Mouse (Mus musculus): ENCODE measurements around the gene Tfpi2. TPM values are rescaled to one million over a fixed set of nuclear protein-coding genes. Genes with fewer than 3 reads are reported as not detected.

Tfpi2 gene
- 0.34 and 0.40 TPM in 2 replicates for polyA plus RNA-seq (2015; fragmentation: Nextera tagmentation; extraction: Ambion mirVana)

DNA sequence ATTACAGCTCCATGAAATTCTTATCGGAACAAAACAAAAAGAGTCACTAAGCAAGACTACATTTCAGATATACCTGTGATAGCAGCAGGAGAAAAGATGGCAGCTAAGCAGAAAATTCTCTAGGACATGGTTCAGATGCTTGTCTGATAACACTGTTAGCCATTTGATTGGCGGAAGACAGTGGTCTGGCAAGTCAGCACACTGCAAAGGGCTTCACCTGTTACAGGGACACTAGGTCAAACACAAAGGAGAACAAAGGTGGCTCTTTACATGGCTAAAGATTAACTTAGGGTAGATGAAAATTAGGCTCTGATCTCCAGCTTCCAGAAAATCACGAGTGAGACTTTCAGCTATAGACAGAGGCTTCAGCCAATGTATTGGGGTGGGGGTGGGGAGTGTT lies at the start of gene Tfpi2:
Gene Tfpi2, minus strand, starts transcription at position 170 of the 400 bp plus-strand sequence.
- 86% methylated on average over 3 of the region's 3 CpGs for WGBS
- no peaks in the 10 kb centered on the region for H3K36me3 ChIP-seq (ENCODE audit: control insufficient read depth, insufficient read depth, low read length)
- H3K27ac ChIP-seq (ENCODE audit: low read length), result no peak within 1 kb of the TSS
- H3K9me3 ChIP-seq (replicated peaks; ENCODE audit: control insufficient read depth, low read length, poor library complexity, severe bottlenecking), result no peaks in the 10 kb centered on the region
- no peak for ATAC-seq
- no peak within 1 kb of the TSS for H3K9ac ChIP-seq (ENCODE audit: low read depth, low read length)
- H3K27me3 ChIP-seq (ENCODE audit: control insufficient read depth, insufficient read depth, low read depth, low read length), result no peaks in the 10 kb centered on the region
- H3K4me2 ChIP-seq (ENCODE audit: low read length), result no peak within 1 kb of the TSS
- no peak within 1 kb of the TSS for H3K4me3 ChIP-seq (ENCODE audit: low read depth, low read length)
- no peaks in the 10 kb centered on the region for H3K4me1 ChIP-seq (ENCODE audit: control insufficient read depth, insufficient read depth, low read length)

- Histone ChIP-seq H3K27me3 (ENCODE audit: control insufficient read depth, insufficient read depth, low read depth, low read length) (no peaks in the 10 kb centered on the region), H3K9me3 (replicated peaks; ENCODE audit: control insufficient read depth, low read length, poor library complexity, severe bottlenecking) (no peaks in the 10 kb centered on the region), H3K27ac (ENCODE audit: low read length) (no peak overlapping the region), H3K4me2 (ENCODE audit: low read length) (no peak overlapping the region), H3K4me1 (ENCODE audit: control insufficient read depth, insufficient read depth, low read length) (no peaks in the 10 kb centered on the region), H3K36me3 (ENCODE audit: control insufficient read depth, insufficient read depth, low read length) (no peaks in the 10 kb centered on the region), H3K9ac (ENCODE audit: low read depth, low read length) (no peak overlapping the region), H3K4me3 (ENCODE audit: low read depth, low read length) (no peak overlapping the region)
- WGBS, result 83% methylated on average over 3 of the region's 3 CpGs
- ATAC-seq, result no peak
Measured at GRCm38 (mm10) chr6:4030956-4031355, 42.2 kb upstream of the Tfpi2 start.

DNA sequence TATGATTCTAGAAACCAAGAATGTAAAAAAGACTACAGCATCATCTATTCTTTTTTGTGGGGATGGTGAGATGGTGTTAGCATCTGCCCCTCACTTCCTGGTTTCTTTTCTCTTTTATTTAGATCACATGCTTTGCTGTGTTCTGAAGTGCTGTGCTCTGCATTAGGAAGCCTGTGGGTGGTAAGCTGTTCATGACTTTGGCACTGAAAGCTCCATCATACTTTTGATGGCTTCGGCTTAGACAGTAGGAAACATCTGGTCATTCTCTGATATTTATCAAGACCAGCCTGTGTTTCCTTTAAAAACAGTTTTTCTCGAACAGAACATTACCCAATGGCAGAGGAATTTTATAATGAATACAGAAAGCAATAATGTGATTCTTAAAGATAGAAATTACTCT lies 37.6 kb upstream of the Tfpi2 start:
- H3K36me3 ChIP-seq (ENCODE audit: control insufficient read depth, insufficient read depth, low read length), result no peaks in the 10 kb centered on the region
- 78% methylated on average over 2 of the region's 2 CpGs for WGBS
- no peak for ATAC-seq

GRCm38 (mm10) chr6:4022645-4023044 lies 33.9 kb upstream of the Tfpi2 start:
- H3K4me1 ChIP-seq (ENCODE audit: control insufficient read depth, insufficient read depth, low read length), result no peaks in the 10 kb centered on the region
- no peak overlapping the region for H3K9ac ChIP-seq (ENCODE audit: low read depth, low read length)
- H3K27me3 ChIP-seq (ENCODE audit: control insufficient read depth, insufficient read depth, low read depth, low read length), result no peaks in the 10 kb centered on the region
- H3K4me2 ChIP-seq (ENCODE audit: low read length), result no peak overlapping the region
- no peaks in the 10 kb centered on the region for H3K9me3 ChIP-seq (replicated peaks; ENCODE audit: control insufficient read depth, low read length, poor library complexity, severe bottlenecking)
- WGBS, result 74% methylated on average over 1 of the region's 1 CpGs
- no peak overlapping the region for H3K4me3 ChIP-seq (ENCODE audit: low read depth, low read length)
- no peak for ATAC-seq
- H3K36me3 ChIP-seq (ENCODE audit: control insufficient read depth, insufficient read depth, low read length), result no peaks in the 10 kb centered on the region
- no peak overlapping the region for H3K27ac ChIP-seq (ENCODE audit: low read length)

More for the DNA sequence above, 37.6 kb upstream of the Tfpi2 start:
- Histone ChIP-seq H3K9ac (ENCODE audit: low read depth, low read length) (no peak overlapping the region), H3K4me1 (ENCODE audit: control insufficient read depth, insufficient read depth, low read length) (no peaks in the 10 kb centered on the region), H3K9me3 (replicated peaks; ENCODE audit: control insufficient read depth, low read length, poor library complexity, severe bottlenecking) (no peaks in the 10 kb centered on the region), H3K27ac (ENCODE audit: low read length) (no peak overlapping the region), H3K4me2 (ENCODE audit: low read length) (no peak overlapping the region), H3K27me3 (ENCODE audit: control insufficient read depth, insufficient read depth, low read depth, low read length) (no peaks in the 10 kb centered on the region), H3K4me3 (ENCODE audit: low read depth, low read length) (no peak overlapping the region)

GRCm38 (mm10) chr6:4009548-4009947 lies 20.8 kb upstream of the Tfpi2 start:
- Histone ChIP-seq H3K9ac (ENCODE audit: low read depth, low read length) (no peak overlapping the region), H3K4me2 (ENCODE audit: low read length) (no peak overlapping the region), H3K27ac (ENCODE audit: low read length) (no peak overlapping the region), H3K4me3 (ENCODE audit: low read depth, low read length) (no peak overlapping the region), H3K27me3 (ENCODE audit: control insufficient read depth, insufficient read depth, low read depth, low read length) (no peaks in the 10 kb centered on the region), H3K9me3 (replicated peaks; ENCODE audit: control insufficient read depth, low read length, poor library complexity, severe bottlenecking) (no peaks in the 10 kb centered on the region), H3K36me3 (ENCODE audit: control insufficient read depth, insufficient read depth, low read length) (no peaks in the 10 kb centered on the region), H3K4me1 (ENCODE audit: control insufficient read depth, insufficient read depth, low read length) (no peaks in the 10 kb centered on the region)
- no peak for ATAC-seq

- no peak for ATAC-seq
- H3K4me2 ChIP-seq (ENCODE audit: low read length), result no peak overlapping the region
- no peak overlapping the region for H3K9ac ChIP-seq (ENCODE audit: low read depth, low read length)
- WGBS, result 90% methylated on average over 2 of the region's 2 CpGs
- no peak overlapping the region for H3K4me3 ChIP-seq (ENCODE audit: low read depth, low read length)
- H3K27me3 ChIP-seq (ENCODE audit: control insufficient read depth, insufficient read depth, low read depth, low read length), result no peaks in the 10 kb centered on the region
- H3K4me1 ChIP-seq (ENCODE audit: control insufficient read depth, insufficient read depth, low read length), result peaks cover 3% of the 10 kb centered on the region; the same call in 1 of the 2 replicates
- no peaks in the 10 kb centered on the region for H3K9me3 ChIP-seq (replicated peaks; ENCODE audit: control insufficient read depth, low read length, poor library complexity, severe bottlenecking)
- no peak overlapping the region for H3K27ac ChIP-seq (ENCODE audit: low read length)
- no peaks in the 10 kb centered on the region for H3K36me3 ChIP-seq (ENCODE audit: control insufficient read depth, insufficient read depth, low read length)
Measured at GRCm38 (mm10) chr6:4008501-4009040, 19.9 kb upstream of the Tfpi2 start.

DNA sequence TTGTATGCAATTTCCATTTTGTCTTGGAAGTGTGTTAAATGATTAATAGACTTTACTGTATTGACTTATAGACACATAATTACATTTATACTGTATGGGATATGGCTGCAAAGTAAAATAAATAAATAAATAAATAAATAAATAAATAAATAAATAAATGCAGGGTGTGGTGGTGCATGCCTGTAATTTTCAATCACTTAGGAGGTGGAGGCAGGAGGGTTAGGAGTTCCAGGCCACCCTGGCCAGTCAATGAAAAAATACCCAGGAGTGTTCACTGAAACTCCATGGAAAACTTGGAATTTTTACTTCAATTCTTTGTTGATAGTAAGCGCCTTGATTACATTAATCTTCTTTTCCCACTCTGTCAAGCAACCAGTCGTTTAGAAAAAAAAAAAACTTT lies 16.1 kb upstream of the Tfpi2 start:
- H3K4me2 ChIP-seq (ENCODE audit: low read length), result no peak overlapping the region
- H3K36me3 ChIP-seq (ENCODE audit: control insufficient read depth, insufficient read depth, low read length), result no peaks in the 10 kb centered on the region
- WGBS, result 80% methylated on average over 2 of the region's 2 CpGs
- no peak overlapping the region for H3K9ac ChIP-seq (ENCODE audit: low read depth, low read length)
- no peaks in the 10 kb centered on the region for H3K27me3 ChIP-seq (ENCODE audit: control insufficient read depth, insufficient read depth, low read depth, low read length)
- peaks cover 3% of the 10 kb centered on the region; the same call in 1 of the 2 replicates for H3K4me1 ChIP-seq (ENCODE audit: control insufficient read depth, insufficient read depth, low read length)
- H3K4me3 ChIP-seq (ENCODE audit: low read depth, low read length), result no peak overlapping the region
- no peaks in the 10 kb centered on the region for H3K9me3 ChIP-seq (replicated peaks; ENCODE audit: control insufficient read depth, low read length, poor library complexity, severe bottlenecking)
- H3K27ac ChIP-seq (ENCODE audit: low read length), result no peak overlapping the region
- ATAC-seq, result no peak

DNA sequence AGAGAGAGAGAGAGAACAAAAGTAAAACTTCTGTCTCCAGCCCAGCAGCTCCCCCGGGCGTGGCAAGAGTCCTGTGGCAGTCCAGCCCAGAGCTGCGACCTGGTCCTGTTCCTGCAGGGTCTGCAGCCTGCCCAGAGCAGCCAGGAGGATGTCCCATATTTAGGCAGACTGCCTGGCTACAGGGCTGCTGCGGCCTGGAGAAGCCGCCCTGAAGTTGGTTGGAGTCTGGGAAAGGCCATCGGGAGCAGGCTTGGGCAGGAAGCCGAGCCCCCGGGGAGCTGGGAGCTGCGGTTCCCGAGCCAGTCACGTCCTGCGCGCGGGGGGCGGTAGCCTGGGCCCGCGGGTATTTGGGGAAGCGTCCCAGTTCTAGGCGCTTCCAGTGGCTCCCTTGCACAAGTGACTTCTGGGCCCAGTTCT lies 15.2 kb upstream of the Tfpi2 start, which contains the start of gene Gng11:
Gene Gng11, plus strand, starts transcription at position 15 of the 417 bp plus-strand sequence.
- H3K4me1 ChIP-seq (ENCODE audit: control insufficient read depth, insufficient read depth, low read length), result peaks cover 3% of the 10 kb centered on the region; the same call in 1 of the 2 replicates
- peak within 1 kb of the TSS; percentile 42; the same call in 1 of the 2 replicates for H3K27ac ChIP-seq (ENCODE audit: low read length)
- no peaks in the 10 kb centered on the region for H3K36me3 ChIP-seq (ENCODE audit: control insufficient read depth, insufficient read depth, low read length)
- peak within 1 kb of the TSS; percentile 20 for H3K4me3 ChIP-seq (ENCODE audit: low read depth, low read length)
- peak within 1 kb of the TSS; percentile 38; the same call in 1 of the 2 replicates for H3K9ac ChIP-seq (ENCODE audit: low read depth, low read length)
- H3K27me3 ChIP-seq (ENCODE audit: control insufficient read depth, insufficient read depth, low read depth, low read length), result no peaks in the 10 kb centered on the region
- no peaks in the 10 kb centered on the region for H3K9me3 ChIP-seq (replicated peaks; ENCODE audit: control insufficient read depth, low read length, poor library complexity, severe bottlenecking)
- 2% methylated on average over 19 of the region's 19 CpGs for WGBS
- ATAC-seq, result peak; percentile 72
- peak within 1 kb of the TSS; percentile 52 for H3K4me2 ChIP-seq (ENCODE audit: low read length)

DNA sequence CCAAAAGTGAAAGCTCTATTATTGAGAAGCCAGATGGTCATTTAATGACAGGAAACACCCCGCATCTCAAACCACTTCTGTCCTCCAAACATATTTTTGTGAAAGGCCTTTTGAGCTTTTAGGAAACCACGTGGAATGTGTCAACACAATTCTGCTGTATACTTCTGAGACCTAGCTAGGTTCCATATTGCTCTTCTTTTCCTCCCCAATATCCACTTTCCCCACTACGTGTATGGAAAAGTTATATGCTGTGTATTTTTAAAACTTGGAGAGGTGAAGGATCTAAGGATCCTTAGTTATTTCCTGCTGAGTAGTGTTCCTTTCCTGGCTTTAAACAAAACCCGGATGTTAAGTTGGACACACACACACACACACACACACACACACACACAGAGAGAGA lies 14.7 kb upstream of the Tfpi2 start:
- Histone ChIP-seq H3K4me2 (ENCODE audit: low read length) (peak overlapping the region; percentile 52; the same call in 1 of the 2 replicates), H3K9me3 (replicated peaks; ENCODE audit: control insufficient read depth, low read length, poor library complexity, severe bottlenecking) (no peaks in the 10 kb centered on the region), H3K4me1 (ENCODE audit: control insufficient read depth, insufficient read depth, low read length) (peaks cover 3% of the 10 kb centered on the region; the same call in 1 of the 2 replicates), H3K9ac (ENCODE audit: low read depth, low read length) (no peak overlapping the region), H3K27me3 (ENCODE audit: control insufficient read depth, insufficient read depth, low read depth, low read length) (no peaks in the 10 kb centered on the region), H3K4me3 (ENCODE audit: low read depth, low read length) (no peak overlapping the region), H3K36me3 (ENCODE audit: control insufficient read depth, insufficient read depth, low read length) (no peaks in the 10 kb centered on the region), H3K27ac (ENCODE audit: low read length) (no peak overlapping the region)
- 64% methylated on average over 4 of the region's 4 CpGs for WGBS
- no peak for ATAC-seq
